Mouse (Mus musculus): ENCODE results near the gene Ufsp1. TPM values are rescaled to one million over a fixed set of nuclear protein-coding genes. Genes with fewer than 3 reads are reported as not detected.

The Ufsp1 gene
- polyA plus RNA-seq, 1 experiment from 2014 or later = 8.1 TPM

DNA sequence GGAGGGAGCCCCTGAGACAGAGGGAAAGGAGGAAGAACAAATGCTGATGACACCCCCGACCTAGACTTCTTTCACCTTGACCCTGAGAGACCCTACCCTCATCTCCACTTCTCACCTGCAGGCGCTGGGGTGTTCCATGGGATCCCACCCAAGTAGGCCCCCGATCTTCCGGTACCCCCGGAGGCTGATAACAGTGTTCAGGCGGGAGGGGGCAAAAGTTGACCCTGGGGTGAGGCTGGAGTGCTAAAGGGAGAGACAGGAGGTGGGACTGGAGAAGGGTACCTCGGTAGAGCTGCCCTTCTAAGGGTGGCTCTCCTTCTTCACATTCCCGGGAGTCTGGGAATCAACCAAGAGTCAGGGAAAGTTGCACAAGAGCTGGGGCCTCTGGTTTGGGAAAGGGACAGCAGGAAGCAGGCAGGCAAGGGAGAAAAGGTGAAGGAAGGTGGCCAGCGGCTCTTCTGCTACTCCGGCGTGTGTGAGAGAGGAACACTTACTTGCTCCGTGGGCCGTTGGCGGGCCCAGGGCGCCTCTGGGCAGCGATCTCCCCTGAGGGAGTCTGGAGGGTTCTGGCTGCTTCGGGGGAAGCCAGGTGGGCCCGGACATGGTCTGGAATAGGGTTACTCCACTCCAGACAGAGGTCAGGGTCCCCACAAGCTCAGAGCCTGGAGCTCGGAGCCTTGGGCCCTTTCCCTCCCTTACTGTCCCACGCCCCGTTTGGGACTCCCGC, 19.2 kb downstream of the Ufsp1 start:
- Histone ChIP-seq H3K4me2 (peak overlapping the region; percentile 94), H3K4me3 (peak overlapping the region; percentile 83), H3K9ac (peak overlapping the region; percentile 97), H3K36me3 (peaks cover 53% of the 10 kb centered on the region), H3K9me3 (peaks cover 2% of the 10 kb centered on the region; the same call in 1 of the 2 replicates), H3K27ac (replicated peaks) (peak overlapping the region; percentile 93), H3K27me3 (replicated peaks) (no peaks in the 10 kb centered on the region), H3K4me1 (peaks cover 40% of the 10 kb centered on the region)
- WGBS = 2% methylated on average over 22 of the region's 22 CpGs
- 0 out of 2 replicates have a peak, but pooled peaks have one; percentile 28 for ATAC-seq (ENCODE audit: extremely low read depth, insufficient number of reproducible peaks, low FRiP score, low TSS enrichment)

DNA sequence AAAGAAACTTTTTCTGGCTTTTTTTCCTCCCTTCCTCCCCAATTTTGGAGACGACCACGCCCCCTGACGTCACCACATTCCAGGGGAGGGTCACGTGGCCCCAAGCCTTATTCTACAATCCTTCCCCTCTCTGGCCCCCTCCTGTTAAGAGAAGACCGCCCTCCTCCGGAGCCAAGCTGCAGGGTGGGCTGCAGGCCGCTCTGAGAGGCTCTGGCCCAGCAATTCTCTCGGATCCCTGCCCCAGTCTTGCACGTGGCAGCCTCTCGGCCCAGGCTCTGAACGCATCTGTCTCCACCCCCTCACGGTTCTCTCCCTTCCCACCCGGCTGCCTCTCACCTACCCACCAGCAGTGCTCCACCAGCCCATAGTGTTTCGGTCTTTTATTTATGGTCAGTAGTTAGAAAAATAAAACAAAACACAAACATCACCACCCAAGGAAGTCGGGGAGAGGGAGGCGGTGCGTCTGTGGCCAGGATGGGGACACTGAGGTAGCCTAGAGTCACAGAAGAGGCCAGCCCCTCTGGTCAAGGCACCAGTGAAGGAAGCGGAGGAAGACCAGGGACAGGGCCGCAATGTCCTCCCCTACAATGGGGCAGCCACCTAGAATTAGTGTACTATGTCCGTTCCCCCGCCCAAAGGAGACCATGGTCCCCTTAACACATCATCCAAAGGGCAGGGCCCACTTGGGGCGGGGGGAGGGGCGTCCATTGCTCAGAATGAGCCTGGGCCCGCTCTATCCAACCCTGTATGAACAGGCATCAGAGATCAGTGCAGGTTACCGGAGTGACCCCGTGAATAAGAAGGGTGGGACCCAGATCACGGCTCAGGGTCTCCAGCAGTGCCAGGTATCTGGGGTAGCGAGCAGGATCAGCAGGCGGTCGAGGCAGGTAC, 20.0 kb downstream of the Ufsp1 start, which contains the start of gene Trip6:
Gene Trip6 (minus strand): TSS at position 212 of the 891 bp plus-strand sequence.
- Histone ChIP-seq H3K4me3 (peak within 1 kb of the TSS; percentile 83), H3K9me3 (no peaks in the 10 kb centered on the region), H3K9ac (peak within 1 kb of the TSS; percentile 97), H3K36me3 (peaks cover 51% of the 10 kb centered on the region), H3K27ac (replicated peaks) (peak within 1 kb of the TSS; percentile 93), H3K4me2 (peak within 1 kb of the TSS; percentile 94), H3K27me3 (replicated peaks) (no peaks in the 10 kb centered on the region), H3K4me1 (peaks cover 40% of the 10 kb centered on the region)
- 18% methylated on average over 30 of the region's 30 CpGs for WGBS
- ATAC-seq (ENCODE audit: extremely low read depth, insufficient number of reproducible peaks, low FRiP score, low TSS enrichment) = peak; percentile 78

DNA sequence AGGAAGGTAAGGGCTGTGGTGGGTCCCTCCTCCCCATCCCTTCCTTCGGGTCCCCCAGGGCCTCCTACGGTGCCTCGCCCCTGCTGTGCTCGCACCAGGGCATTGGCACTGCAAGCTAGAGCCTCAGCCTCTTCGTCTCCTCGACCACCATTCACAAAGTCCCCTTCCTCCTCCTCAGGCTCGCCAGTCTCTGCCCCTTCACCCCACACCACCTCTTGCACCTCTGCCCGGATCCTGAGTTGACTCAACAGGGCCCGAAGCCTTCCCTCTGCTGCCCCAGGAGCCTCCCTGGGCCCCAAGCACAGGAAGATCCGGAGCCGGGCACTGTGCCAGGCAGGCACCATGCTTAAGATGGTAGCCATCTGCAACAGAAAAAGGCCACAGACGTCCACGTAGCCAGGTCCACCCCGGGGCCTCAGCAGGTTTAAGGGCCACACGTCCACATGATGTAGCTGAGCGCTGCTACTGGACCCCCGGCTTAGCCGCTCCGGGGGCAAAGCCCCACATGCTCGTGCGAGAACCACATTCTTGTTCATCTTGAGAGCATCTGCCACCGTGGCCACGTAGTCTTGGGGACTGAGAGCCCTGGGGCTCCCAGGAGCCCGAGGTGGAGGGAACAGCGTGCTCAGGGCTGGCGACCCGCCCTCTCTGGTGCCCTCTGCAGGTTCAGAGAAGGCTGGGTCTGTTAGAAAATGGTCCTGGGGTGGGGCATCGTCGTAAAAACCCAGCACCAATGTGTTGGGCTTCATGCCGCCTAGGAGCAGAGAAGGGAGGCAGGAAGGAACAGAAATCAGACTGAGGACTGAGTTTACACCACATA, 20.9 kb downstream of the Ufsp1 start:
- H3K4me2 ChIP-seq = peak overlapping the region; percentile 94
- no peak overlapping the region for H3K4me3 ChIP-seq
- no peaks in the 10 kb centered on the region for H3K27me3 ChIP-seq (replicated peaks)
- H3K4me1 ChIP-seq = peaks cover 40% of the 10 kb centered on the region
- 44% methylated on average over 30 of the region's 30 CpGs for WGBS
- no peaks in the 10 kb centered on the region for H3K9me3 ChIP-seq
- no peak for ATAC-seq (ENCODE audit: extremely low read depth, insufficient number of reproducible peaks, low FRiP score, low TSS enrichment)
- H3K27ac ChIP-seq (replicated peaks) = peak overlapping the region; percentile 93
- peaks cover 51% of the 10 kb centered on the region for H3K36me3 ChIP-seq
- peak overlapping the region; percentile 97 for H3K9ac ChIP-seq

DNA sequence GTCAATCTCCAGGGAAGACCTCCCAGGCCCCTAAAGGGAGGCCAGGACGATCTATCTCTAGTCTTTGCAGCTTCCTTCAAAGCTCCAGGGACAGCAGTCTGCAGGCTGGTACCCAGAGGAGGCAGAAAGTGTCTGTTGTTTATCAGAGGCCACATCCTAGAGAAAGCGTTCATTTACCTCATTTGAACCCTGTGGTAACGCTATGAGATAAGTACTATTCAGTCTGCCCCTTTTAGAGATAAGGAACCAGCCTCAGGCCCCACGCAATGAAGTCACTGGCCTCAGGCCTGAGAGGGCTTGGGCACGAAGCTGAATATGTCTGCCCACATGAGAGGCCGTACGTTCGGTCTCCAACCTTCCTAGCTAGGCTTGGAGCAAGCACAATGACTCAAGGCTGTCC, 22.9 kb downstream of the Ufsp1 start:
- Histone ChIP-seq H3K4me1 (peaks cover 28% of the 10 kb centered on the region), H3K36me3 (peaks cover 51% of the 10 kb centered on the region), H3K4me2 (no peak overlapping the region), H3K9me3 (no peaks in the 10 kb centered on the region), H3K4me3 (no peak overlapping the region), H3K27me3 (replicated peaks) (no peaks in the 10 kb centered on the region), H3K9ac (no peak overlapping the region), H3K27ac (replicated peaks) (no peak overlapping the region)
- no peak for ATAC-seq (ENCODE audit: extremely low read depth, insufficient number of reproducible peaks, low FRiP score, low TSS enrichment)
- WGBS = 53% methylated on average over 8 of the region's 8 CpGs

DNA sequence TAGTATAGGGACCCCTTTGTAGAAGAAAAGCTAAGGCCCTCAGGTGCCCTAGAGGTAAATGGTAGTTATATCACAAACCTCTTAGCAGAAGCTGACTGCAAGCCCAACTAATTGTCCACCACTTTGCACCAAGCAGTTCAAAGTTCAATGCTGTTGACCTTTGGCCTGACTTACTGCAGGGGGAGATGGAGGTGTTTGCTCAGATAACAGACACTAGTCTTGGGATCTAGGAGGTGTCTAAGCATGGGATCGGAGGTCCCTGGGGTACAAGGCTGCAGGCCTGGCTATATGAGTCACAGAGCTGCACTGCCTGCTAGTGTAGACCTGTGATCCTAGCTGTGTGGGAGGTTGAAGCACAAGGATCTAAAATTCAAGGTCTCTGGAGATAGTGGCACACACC, 24.1 kb downstream of the Ufsp1 start:
- WGBS = 70% methylated on average over 1 of the region's 1 CpGs
- H3K4me3 ChIP-seq = no peak overlapping the region
- H3K4me2 ChIP-seq = no peak overlapping the region
- H3K9me3 ChIP-seq = no peaks in the 10 kb centered on the region
- no peak overlapping the region for H3K9ac ChIP-seq
- ATAC-seq (ENCODE audit: extremely low read depth, insufficient number of reproducible peaks, low FRiP score, low TSS enrichment) = no peak
- peaks cover 60% of the 10 kb centered on the region for H3K36me3 ChIP-seq
- H3K27me3 ChIP-seq (replicated peaks) = no peaks in the 10 kb centered on the region
- no peak overlapping the region for H3K27ac ChIP-seq (replicated peaks)
- peaks cover 16% of the 10 kb centered on the region for H3K4me1 ChIP-seq

DNA sequence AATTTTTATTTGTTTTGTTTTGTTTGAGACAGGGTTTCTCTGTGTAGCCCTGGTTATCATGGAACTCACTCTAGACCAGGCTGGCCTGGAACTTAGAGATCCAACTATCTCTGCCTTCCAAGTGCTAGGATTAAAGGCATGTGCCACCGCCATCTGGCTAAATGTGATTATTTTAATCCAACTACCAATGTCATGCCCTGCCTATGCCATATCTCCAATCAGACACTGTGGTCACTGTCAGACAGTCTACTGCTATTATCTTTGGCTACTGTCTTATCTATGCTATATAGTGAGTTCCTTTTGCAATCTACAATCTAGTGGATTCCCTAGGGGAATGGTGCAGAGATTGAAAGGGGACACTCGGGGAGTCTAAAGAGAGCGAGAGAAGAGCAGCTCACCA, 26.6 kb downstream of the Ufsp1 start:
- 80% methylated on average over 3 of the region's 3 CpGs for WGBS
- Histone ChIP-seq H3K4me1 (no peaks in the 10 kb centered on the region), H3K9ac (no peak overlapping the region), H3K4me3 (no peak overlapping the region), H3K27ac (replicated peaks) (no peak overlapping the region), H3K36me3 (peaks cover 75% of the 10 kb centered on the region), H3K27me3 (replicated peaks) (no peaks in the 10 kb centered on the region), H3K4me2 (no peak overlapping the region), H3K9me3 (no peaks in the 10 kb centered on the region)
- no peak for ATAC-seq (ENCODE audit: extremely low read depth, insufficient number of reproducible peaks, low FRiP score, low TSS enrichment)

DNA sequence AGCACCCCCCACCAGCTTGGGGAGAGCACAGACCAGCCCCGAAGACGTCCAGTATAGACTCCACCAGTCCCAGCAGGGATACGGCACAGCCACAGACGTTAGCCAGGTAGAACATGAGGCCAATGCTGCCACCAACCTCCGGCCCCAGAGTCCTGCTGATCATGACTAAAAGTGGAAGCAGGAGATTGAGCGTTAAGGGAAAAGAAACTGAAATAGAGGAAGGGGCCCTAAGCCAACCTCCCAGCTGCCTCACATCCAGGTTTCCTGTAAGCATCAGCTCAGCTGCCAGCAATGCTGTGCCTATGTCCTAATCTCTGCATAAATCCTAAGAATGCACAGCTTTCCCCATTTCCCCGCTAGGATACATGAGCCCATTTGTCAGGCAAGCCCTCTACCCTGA, 36.5 kb downstream of the Ufsp1 start:
- Histone ChIP-seq H3K4me3 (no peak overlapping the region), H3K36me3 (peaks cover 33% of the 10 kb centered on the region), H3K4me1 (peaks cover 5% of the 10 kb centered on the region; the same call in 1 of the 2 replicates), H3K9ac (no peak overlapping the region), H3K4me2 (no peak overlapping the region), H3K27me3 (replicated peaks) (no peaks in the 10 kb centered on the region), H3K9me3 (no peaks in the 10 kb centered on the region), H3K27ac (replicated peaks) (no peak overlapping the region)
- ATAC-seq (ENCODE audit: extremely low read depth, insufficient number of reproducible peaks, low FRiP score, low TSS enrichment) = no peak
- WGBS = 87% methylated on average over 7 of the region's 7 CpGs

DNA sequence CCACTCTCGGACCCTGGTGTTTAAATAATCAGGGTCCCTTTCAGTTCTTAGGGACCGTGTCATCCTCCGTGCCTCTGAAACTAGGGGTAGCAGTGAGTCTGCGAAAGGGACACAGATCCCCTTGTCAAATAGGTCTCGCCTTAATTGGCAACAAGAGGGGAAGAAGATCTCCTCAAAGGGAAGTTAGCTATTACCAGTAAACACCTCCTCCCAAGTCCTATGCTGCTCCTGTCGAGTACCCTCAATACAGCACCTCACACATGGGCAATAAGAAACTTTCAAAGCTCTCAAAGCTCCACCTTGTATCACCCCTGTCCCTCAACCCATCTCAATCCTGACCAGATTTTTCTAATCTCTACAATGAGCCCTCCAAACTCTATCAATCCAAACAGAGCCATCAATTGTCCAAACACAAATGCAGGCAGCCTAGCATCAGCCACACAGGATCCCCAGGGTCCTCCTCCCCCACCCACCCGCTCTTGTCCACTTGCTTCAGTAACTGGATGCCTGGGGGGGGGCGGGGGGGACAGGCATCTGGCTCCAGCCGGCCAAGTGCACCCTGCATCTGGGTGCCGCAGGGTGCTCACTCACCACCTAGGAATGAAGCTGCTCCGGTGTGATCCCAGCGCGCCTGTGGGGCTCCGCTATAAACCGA, 38.6 kb downstream of the Ufsp1 start:
- Histone ChIP-seq H3K4me1 (peaks cover 16% of the 10 kb centered on the region), H3K4me2 (peak overlapping the region; percentile 86), H3K4me3 (peak overlapping the region; percentile 63), H3K36me3 (peaks cover 17% of the 10 kb centered on the region; the same call in 1 of the 2 replicates), H3K9me3 (no peaks in the 10 kb centered on the region), H3K27ac (replicated peaks) (no peak overlapping the region), H3K9ac (peak overlapping the region; percentile 84), H3K27me3 (replicated peaks) (no peaks in the 10 kb centered on the region)
- 19% methylated on average over 15 of the region's 15 CpGs for WGBS
- ATAC-seq (ENCODE audit: extremely low read depth, insufficient number of reproducible peaks, low FRiP score, low TSS enrichment) = peak; percentile 10; the same call in 1 of the 2 replicates

DNA sequence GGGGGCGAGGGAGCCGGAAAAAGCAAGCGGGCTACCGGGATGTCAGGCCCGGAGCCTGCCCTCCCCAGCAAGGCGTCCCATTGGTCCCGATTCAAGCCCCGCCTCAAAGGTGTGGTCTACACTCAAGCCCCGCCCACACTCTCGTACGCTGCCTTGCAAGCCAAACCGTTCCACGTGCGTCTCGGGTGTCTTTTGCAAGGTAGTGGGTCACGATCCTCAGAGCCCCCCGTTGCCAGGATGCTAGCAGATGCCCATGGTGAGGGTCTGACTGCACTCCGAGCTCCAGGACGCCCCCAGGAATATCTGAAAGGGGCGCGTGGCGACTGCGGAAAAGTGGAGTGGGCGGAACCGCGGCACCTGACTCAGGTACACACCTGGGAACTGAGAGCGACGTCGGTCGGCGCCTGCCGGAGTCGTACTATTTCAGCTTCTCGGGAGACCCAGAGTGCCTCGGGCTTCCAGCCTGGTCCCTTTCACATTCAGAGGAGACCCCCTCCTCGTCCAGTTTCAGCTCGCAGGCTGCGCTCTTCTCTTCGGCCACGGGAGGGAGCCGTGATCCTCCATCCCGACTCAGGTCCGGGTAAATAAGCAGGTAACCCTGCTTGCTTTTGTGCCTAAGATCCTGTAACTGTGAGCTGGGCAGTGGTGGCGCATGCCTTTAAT, 39.2 kb downstream of the Ufsp1 start, which contains the start of gene Slc12a9:
Gene Slc12a9 (minus strand): TSS at position 86 of the 663 bp plus-strand sequence.
- H3K27ac ChIP-seq (replicated peaks) = no peak within 1 kb of the TSS
- peak within 1 kb of the TSS; percentile 86 for H3K4me2 ChIP-seq
- H3K4me1 ChIP-seq = peaks cover 16% of the 10 kb centered on the region
- no peaks in the 10 kb centered on the region for H3K9me3 ChIP-seq
- H3K9ac ChIP-seq = peak within 1 kb of the TSS; percentile 84
- H3K36me3 ChIP-seq = peaks cover 10% of the 10 kb centered on the region; the same call in 1 of the 2 replicates
- ATAC-seq (ENCODE audit: extremely low read depth, insufficient number of reproducible peaks, low FRiP score, low TSS enrichment) = peak; percentile 90
- WGBS = under 1% methylated on average over 44 of the region's 44 CpGs
- H3K4me3 ChIP-seq = peak within 1 kb of the TSS; percentile 63
- no peaks in the 10 kb centered on the region for H3K27me3 ChIP-seq (replicated peaks)

DNA sequence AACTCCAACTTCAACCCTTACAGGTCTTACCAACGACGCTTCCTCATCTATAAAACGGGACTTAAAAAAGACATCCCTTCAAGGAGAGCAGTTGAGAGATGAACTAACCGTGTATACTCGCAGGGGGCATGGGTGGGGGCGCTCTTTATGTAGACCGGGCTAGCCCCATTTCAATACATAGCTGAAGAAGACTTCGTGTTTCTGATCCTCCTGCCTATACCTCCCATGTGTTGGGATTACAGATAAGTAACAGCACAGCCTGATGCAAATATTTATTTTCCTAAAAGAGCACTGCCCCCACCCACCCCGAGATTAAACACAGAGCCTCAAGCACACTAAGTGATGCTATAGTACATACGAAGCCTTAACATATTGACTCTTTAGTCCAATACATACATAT, 39.9 kb downstream of the Ufsp1 start:
- Histone ChIP-seq H3K4me2 (peak overlapping the region; percentile 86), H3K36me3 (peaks cover 10% of the 10 kb centered on the region; the same call in 1 of the 2 replicates), H3K27ac (replicated peaks) (no peak overlapping the region), H3K9me3 (no peaks in the 10 kb centered on the region), H3K4me3 (peak overlapping the region; percentile 63), H3K9ac (no peak overlapping the region), H3K4me1 (peaks cover 22% of the 10 kb centered on the region), H3K27me3 (replicated peaks) (no peaks in the 10 kb centered on the region)
- ATAC-seq (ENCODE audit: extremely low read depth, insufficient number of reproducible peaks, low FRiP score, low TSS enrichment) = no peak
- WGBS = 51% methylated on average over 10 of the region's 10 CpGs

Measured in heart, embryonic 13.5 days (tissue).